Mouse (Mus musculus): ENCODE measurements around the gene Cxcl12.

DNA sequence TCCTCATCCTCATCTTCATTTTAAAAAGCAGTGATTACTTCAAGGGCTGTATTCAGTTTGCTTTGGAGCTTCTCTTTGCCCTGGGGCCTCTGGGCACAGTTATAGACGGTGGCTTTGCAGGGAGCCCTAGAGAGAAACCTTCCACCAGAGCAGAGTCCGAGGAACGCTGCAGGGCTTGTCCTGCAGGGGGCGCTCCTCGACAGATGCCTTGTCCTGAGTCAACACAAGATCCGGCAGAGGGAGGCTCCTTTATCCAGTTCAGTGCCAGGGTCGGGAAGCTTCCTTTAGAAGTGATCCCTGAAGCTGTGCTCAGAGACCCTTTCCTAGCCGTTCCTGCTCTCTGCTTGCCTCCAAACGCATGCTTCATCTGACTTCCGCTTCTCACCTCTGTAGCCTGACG, 5.5 kb downstream of the Cxcl12 start:
- TF ChIP-seq EP300 (IDR thresholded peaks at IDR 0.05), result no peak
- TF ChIP-seq CTCF (IDR thresholded peaks at IDR 0.05), result peak; percentile 89
